Mouse (Mus musculus) common myeloid progenitor, adult 5-6 weeks (primary cell): ENCODE results near the gene Mipep. TPM values are rescaled to one million over a fixed set of nuclear protein-coding genes. Genes with fewer than 3 reads are reported as not detected.

Source experiments
- ATAC-seq: replicated peaks from 2 replicates; pipeline ENCODE4 v1.8.0; 2016; ENCODE audit warnings: low read depth, mild to moderate bottlenecking, moderate TSS enrichment, inconsistent platforms; ENCODE audit not compliant: poor library complexity, severe bottlenecking
- total RNA-seq: library from RNA; stranded (forward); fragments of 200-1000, 187-1606 nt; gene quantifications from 2 replicates; pipeline ENCODE4 v1.2.3, GENCODE M21; 2017

Gene Mipep
- total RNA-seq, 1 experiment from 2014 or later: 21.7 TPM

- ATAC-seq: no peak
Measured at GRCm38 (mm10) chr14:60754656-60755055, 29.7 kb upstream of the Mipep start.

- no peak for ATAC-seq
Measured at GRCm38 (mm10) chr14:60756271-60756670, 28.1 kb upstream of the Mipep start.

GRCm38 (mm10) chr14:60757265-60757664 lies 27.1 kb upstream of the Mipep start:
- peak; percentile 78 for ATAC-seq

GRCm38 (mm10) chr14:60757722-60758121 lies 26.7 kb upstream of the Mipep start:
- 0 out of 2 replicates have a peak, but pooled peaks have one; percentile 3 for ATAC-seq

- ATAC-seq: no peak
Measured at GRCm38 (mm10) chr14:60759097-60759496, 25.3 kb upstream of the Mipep start.

GRCm38 (mm10) chr14:60761801-60762200 lies 22.6 kb upstream of the Mipep start:
- ATAC-seq: no peak

GRCm38 (mm10) chr14:60762754-60763153 lies 21.6 kb upstream of the Mipep start:
- ATAC-seq: no peak

- ATAC-seq: peak; percentile 77
Measured at GRCm38 (mm10) chr14:60763746-60764145, 20.6 kb upstream of the Mipep start.

- no peak for ATAC-seq
Measured at GRCm38 (mm10) chr14:60764526-60764925, 19.8 kb upstream of the Mipep start.

- no peak for ATAC-seq
Measured at GRCm38 (mm10) chr14:60765025-60765424, 19.3 kb upstream of the Mipep start.

GRCm38 (mm10) chr14:60767884-60768283 lies 16.5 kb upstream of the Mipep start, which contains the start of gene C1qtnf9:
Gene C1qtnf9 (plus strand): TSS chr14:60768134.
- ATAC-seq: no peak

GRCm38 (mm10) chr14:60769340-60769739 lies 15.0 kb upstream of the Mipep start:
- ATAC-seq: no peak

- ATAC-seq: no peak
Measured at GRCm38 (mm10) chr14:60770594-60770993, 13.8 kb upstream of the Mipep start.

GRCm38 (mm10) chr14:60771057-60771456 lies 13.3 kb upstream of the Mipep start:
- peak; percentile 96 for ATAC-seq

- ATAC-seq: no peak
Measured at GRCm38 (mm10) chr14:60773476-60773875, 10.9 kb upstream of the Mipep start.

GRCm38 (mm10) chr14:60776521-60776920 lies 7.9 kb upstream of the Mipep start:
- ATAC-seq: no peak

GRCm38 (mm10) chr14:60777485-60777919 lies 6.9 kb upstream of the Mipep start:
- peak; percentile 72 for ATAC-seq

- ATAC-seq: no peak
Measured at GRCm38 (mm10) chr14:60779198-60779597, 5.2 kb upstream of the Mipep start.

GRCm38 (mm10) chr14:60782121-60782656 lies 2.2 kb upstream of the Mipep start:
- no peak for ATAC-seq

- peak; percentile 37; the same call in 1 of the 2 replicates for ATAC-seq
Measured at GRCm38 (mm10) chr14:60783196-60783595, 1.2 kb upstream of the Mipep start.

GRCm38 (mm10) chr14:60790103-60790502 lies 5.7 kb downstream of the Mipep start:
- peak; percentile 92 for ATAC-seq

- ATAC-seq: no peak
Measured at GRCm38 (mm10) chr14:60796600-60797322, 12.4 kb downstream of the Mipep start.
